Mouse (Mus musculus): ENCODE data around the gene Kctd13. TPM values are rescaled to one million over a fixed set of nuclear protein-coding genes. Genes with fewer than 3 reads are reported as not detected.

Kctd13 gene
- total RNA-seq, 2 experiments from 2014 or later: 150 to 160 TPM

GRCm38 (mm10) chr7:126976878-126977459 lies 48.3 kb downstream of the Kctd13 start:
- no peak for DNase-seq (ENCODE audit: extremely low spot score in 1 of 2, low spot score in 1 of 2)

DNA sequence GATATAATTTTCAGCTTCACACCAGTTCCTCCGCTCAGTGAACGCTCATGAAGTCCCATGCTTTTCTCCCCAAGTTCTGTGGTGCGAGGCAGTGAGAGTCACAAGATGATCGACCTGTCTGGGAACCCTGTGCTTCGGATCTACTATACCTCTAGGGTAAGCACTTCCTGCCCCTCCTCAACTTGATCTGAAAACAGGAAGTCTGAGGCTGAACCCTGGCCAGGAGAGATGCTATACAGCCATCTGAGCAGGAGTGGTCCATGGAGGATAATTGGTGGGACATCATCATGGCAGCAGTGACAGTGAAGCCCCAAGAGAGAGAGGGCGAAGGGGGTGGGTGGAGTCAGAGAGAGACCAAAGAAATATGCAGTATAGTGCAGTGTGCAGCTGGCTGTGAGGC lies 50.2 kb downstream of the Kctd13 start:
- DNase-seq (ENCODE audit: extremely low spot score in 1 of 2, low spot score in 1 of 2): no peak

GRCm38 (mm10) chr7:126981601-126982000 lies 52.9 kb downstream of the Kctd13 start:
- no peak for DNase-seq (ENCODE audit: extremely low spot score in 1 of 2, low spot score in 1 of 2)

- DNase-seq (ENCODE audit: extremely low spot score in 1 of 2, low spot score in 1 of 2): no peak
Observed at GRCm38 (mm10) chr7:126982054-126982453, 53.4 kb downstream of the Kctd13 start.

- DNase-seq (ENCODE audit: extremely low spot score in 1 of 2, low spot score in 1 of 2): no peak
Observed at GRCm38 (mm10) chr7:126983113-126983512, 54.4 kb downstream of the Kctd13 start.

GRCm38 (mm10) chr7:126984667-126985444 lies 56.2 kb downstream of the Kctd13 start:
- no peak for DNase-seq (ENCODE audit: extremely low spot score in 1 of 2, low spot score in 1 of 2)

DNA sequence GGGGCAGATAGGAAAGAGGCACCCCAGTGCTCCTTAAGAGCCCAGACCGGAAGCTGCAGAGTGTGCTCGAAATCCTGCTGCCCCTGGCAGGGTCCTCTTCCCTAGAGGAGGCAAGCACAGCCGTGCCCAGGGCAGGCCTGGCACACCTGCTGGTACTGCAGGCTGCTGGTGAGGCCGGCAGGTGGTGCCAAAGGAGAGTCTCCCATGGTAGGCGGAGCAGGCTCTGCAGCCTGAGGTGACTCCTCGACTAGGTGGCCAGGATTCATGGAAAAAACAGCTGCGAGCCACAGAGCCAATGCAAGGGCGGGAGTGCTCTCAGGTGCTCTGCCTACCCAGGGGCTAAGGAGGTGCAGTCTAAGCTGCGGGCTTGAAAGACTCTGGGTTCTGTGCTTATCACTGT lies 57.6 kb downstream of the Kctd13 start:
- no peak for DNase-seq (ENCODE audit: extremely low spot score in 1 of 2, low spot score in 1 of 2)

DNA sequence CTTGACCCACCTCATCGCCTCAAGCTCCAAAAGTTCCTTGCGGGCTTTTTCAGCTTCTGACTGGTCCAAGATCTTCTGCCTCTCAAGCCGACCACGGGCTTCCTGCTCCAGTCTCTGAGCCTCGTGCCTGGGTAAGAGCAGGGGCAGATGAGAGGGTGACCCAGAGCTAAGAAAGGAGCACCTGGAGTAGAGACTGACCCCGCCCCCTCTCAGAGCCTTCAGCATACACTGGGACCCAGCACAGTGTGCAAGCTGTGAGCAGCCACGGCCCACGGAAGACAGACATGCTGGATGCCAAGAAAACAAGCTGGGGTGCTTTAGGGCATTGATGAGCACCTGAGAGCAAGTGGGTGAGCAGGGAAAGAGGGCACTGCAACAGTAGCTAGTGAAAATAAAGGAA lies 60.1 kb downstream of the Kctd13 start:
- no peak for DNase-seq (ENCODE audit: extremely low spot score in 1 of 2, low spot score in 1 of 2)

Other genes starting within 250 kb of the Kctd13 start
- gene Bola2, start 233.5 kb upstream of the Kctd13 start, total RNA-seq (2021): 100 to 1,000 TPM; 104 to 112 TPM
- 10 to 100 TPM; 16.4 to 19.4 TPM for gene Slx1b, start 233.1 kb upstream of the Kctd13 start, total RNA-seq (2021)
- 100 to 1,000 TPM; 129 to 139 TPM for gene Coro1a, start 221.1 kb upstream of the Kctd13 start, total RNA-seq (2021)
- gene Mapk3, start 169.3 kb upstream of the Kctd13 start, total RNA-seq (2021): 100 to 1,000 TPM; 147 to 168 TPM
- gene Gdpd3, start 162.5 kb upstream of the Kctd13 start, total RNA-seq (2021): 1 to 10 TPM; 1.7 to 4.3 TPM
- 100 to 1,000 TPM; 268 to 293 TPM for gene Ypel3, start 151.9 kb upstream of the Kctd13 start, total RNA-seq (2021)
- gene Tbx6, start 147.4 kb upstream of the Kctd13 start, total RNA-seq (2021): under 1 TPM; 0.39 to 0.82 TPM
- 10 to 100 TPM; 53.3 to 55.0 TPM for gene Ppp4c, start 136.4 kb upstream of the Kctd13 start, total RNA-seq (2021)
- 10 to 100 TPM; 80.3 to 95.6 TPM for gene Fam57b, start 131.2 kb upstream of the Kctd13 start, total RNA-seq (2021)
- gene 4930451I11Rik, start 97.2 kb upstream of the Kctd13 start, total RNA-seq (2021): not detected
- 10 to 100 TPM; 15.6 to 16.2 TPM for gene Doc2a, start 81.5 kb upstream of the Kctd13 start, total RNA-seq (2021)
- 10 to 100 TPM; 19.5 to 31.1 TPM for gene Hirip3, start 66.9 kb upstream of the Kctd13 start, total RNA-seq (2021)
- gene Ino80e, start 66.5 kb upstream of the Kctd13 start, total RNA-seq (2021): 10 to 100 TPM; 50.7 to 51.7 TPM
- 100 to 1,000 TPM; 150 to 163 TPM for gene Taok2, start 44.2 kb upstream of the Kctd13 start, total RNA-seq (2021)
- 10 to 100 TPM; 20.2 to 25.5 TPM for gene Tmem219, start 6.0 kb upstream of the Kctd13 start, total RNA-seq (2021)
- gene Asphd1, start 20.7 kb downstream of the Kctd13 start, total RNA-seq (2021): 10 to 100 TPM; 33.4 to 36.6 TPM
- gene Sez6l2, start 21.7 kb downstream of the Kctd13 start, total RNA-seq (2021): 100 to 1,000 TPM; 411 to 438 TPM
- 100 to 1,000 TPM; 157 to 177 TPM for gene Cdipt, start 47.0 kb downstream of the Kctd13 start, total RNA-seq (2021)
- not detected for gene Cdiptos, start 47.2 kb downstream of the Kctd13 start, total RNA-seq (2021)
- gene Mvp, start 85.7 kb downstream of the Kctd13 start, total RNA-seq (2021): 1 to 10 TPM; 7.0 to 7.4 TPM
- gene Pagr1b, start 87.6 kb downstream of the Kctd13 start, total RNA-seq (2021): not detected
- 10 to 100 TPM; 20.5 to 27.7 TPM for gene Pagr1a, start 88.5 kb downstream of the Kctd13 start, total RNA-seq (2021)
- 10 to 100 TPM; 51.0 to 57.8 TPM for gene Gm42742, start 92.2 kb downstream of the Kctd13 start, total RNA-seq (2021)
- 100 to 1,000 TPM; 226 to 235 TPM for gene Prrt2, start 92.3 kb downstream of the Kctd13 start, total RNA-seq (2021)
- 100 to 1,000 TPM; 272 to 282 TPM for gene Maz, start 98.2 kb downstream of the Kctd13 start, total RNA-seq (2021)
- 1 to 10 TPM; 6.7 to 8.7 TPM for gene Kif22, start 113.6 kb downstream of the Kctd13 start, total RNA-seq (2021)
- gene Zg16, start 158.4 kb downstream of the Kctd13 start, total RNA-seq (2021): not detected
- gene AI467606, start 162.5 kb downstream of the Kctd13 start, total RNA-seq (2021): 1 to 10 TPM; 1.2 to 1.5 TPM
- under 1 TPM; 0.30 to 0.35 TPM for gene Qprt, start 193.3 kb downstream of the Kctd13 start, total RNA-seq (2021)
- gene Spn, start 208.9 kb downstream of the Kctd13 start, total RNA-seq (2021): under 1 TPM; 0.28 to 0.42 TPM